24 mouse cellular contexts compared by ENCODE assay signal in genomic region chr11:76598757-76599156, GRCm38 (mm10). TPM values are rescaled to one million over a fixed set of nuclear protein-coding genes. Genes with fewer than 3 reads are reported as not detected.
A peak's percentile ranks its signal among the peaks of the same experiment; 100 is the strongest.
DNase-seq lines count a peak whose midpoint lies in the region; ATAC-seq and TF ChIP-seq lines count a peak whose summit lies in the region.
"Had no signal": no experiment of that assay in that cellular context is flagged by ENCODE, and none has a peak within 500 bp of the region (broad histone marks: within the 10 kb centered on the region; RNA-seq: fewer than 3 reads in every experiment).

No protein-coding gene starts in this region.

- H3K4me1 ChIP-seq in heart, embryonic 11.5 days (ENCODE audit: control insufficient read depth, insufficient read depth, low read length), result peaks cover 16% of the 10 kb centered on the region
- no peaks in the 10 kb centered on the region for H3K4me1 ChIP-seq in heart, adult 2 months (ENCODE audit: control insufficient read depth, insufficient read depth, low read length)
- H3K4me1 ChIP-seq in intestine, postnatal 0 days (replicated peaks; ENCODE audit: control insufficient read depth, insufficient read depth, low read length), result peaks cover 4% of the 10 kb centered on the region; the same call in 1 of the 2 replicates
- H3K4me1 ChIP-seq in intestine, embryonic 15.5 days (replicated peaks), result no peaks in the 10 kb centered on the region
- 0 out of 2 replicates have a peak, but pooled peaks cover 6% of the 10 kb centered on the region for H3K4me1 ChIP-seq in liver, postnatal 0 days (ENCODE audit: insufficient read depth)
- H3K4me1 ChIP-seq: forebrain, embryonic 13.5 days had no signal

- H3K4me2 ChIP-seq in heart, embryonic 11.5 days, result no peak overlapping the region; the same call in 1 of the 2 replicates
- H3K4me2 ChIP-seq in intestine, postnatal 0 days (replicated peaks; ENCODE audit: low read depth), result no peak overlapping the region
- no peak overlapping the region for H3K4me2 ChIP-seq in intestine, embryonic 15.5 days (replicated peaks)
- no peak overlapping the region for H3K4me2 ChIP-seq in liver, postnatal 0 days (ENCODE audit: low read depth, low read length)
- H3K4me2 ChIP-seq: forebrain, embryonic 13.5 days; heart, embryonic 15.5 days; hindbrain, embryonic 14.5 days had no signal

- TF ChIP-seq CTCF in heart, adult 2 months (IDR thresholded peaks at IDR 0.05), result no peak
- no peak for TF ChIP-seq CTCF in intestine, postnatal 0 days (IDR thresholded peaks at IDR 0.05; ENCODE audit: low read depth)
- no peak for TF ChIP-seq CTCF in liver, postnatal 0 days (IDR thresholded peaks at IDR 0.05; ENCODE audit: low read depth)

- DNase-seq in heart, adult 2 months, result no peak
- DNase-seq in liver, postnatal 0 days, result no peak
- DNase-seq in liver, result no peak
- DNase-seq: adrenal gland, postnatal 10 days; adrenal gland, postnatal 36 days; cerebellum, adult 18-20 months; cerebellum, adult 9-10 months; cerebellum, postnatal 14 days; gastrocnemius, postnatal 10 days; gastrocnemius, postnatal 36 days; heart, postnatal 10 days; heart, postnatal 4 days had no signal

- intact Hi-C loops in heart, adult 2 months (cut with DNase I), result no loop called here

- H3K79me2 ChIP-seq in heart, adult 2 months (replicated peaks; ENCODE audit: control insufficient read depth, insufficient read depth, low read length), result no peaks in the 10 kb centered on the region

- no peak overlapping the region for H3K9ac ChIP-seq in heart, embryonic 11.5 days (ENCODE audit: low read depth, low read length)
- no peak overlapping the region for H3K9ac ChIP-seq in heart, adult 2 months (ENCODE audit: low read depth, low read length)
- H3K9ac ChIP-seq in intestine, postnatal 0 days (ENCODE audit: low read depth, low read length), result no peak overlapping the region
- no peak overlapping the region for H3K9ac ChIP-seq in intestine, embryonic 15.5 days
- no peak overlapping the region for H3K9ac ChIP-seq in liver, postnatal 0 days (replicated peaks)
- H3K9ac ChIP-seq: forebrain, embryonic 13.5 days; heart, embryonic 15.5 days; hindbrain, embryonic 14.5 days had no signal

- no peak for TF ChIP-seq EP300 in heart, adult 2 months (IDR thresholded peaks at IDR 0.05; ENCODE audit: insufficient read depth, low read depth, low read length)
- no peak for TF ChIP-seq EP300 in liver, postnatal 0 days (IDR thresholded peaks at IDR 0.05; ENCODE audit: low read depth)

- peak overlapping the region; percentile 50 for H3K27ac ChIP-seq in heart, embryonic 11.5 days (ENCODE audit: low read depth, low read length)
- no peak overlapping the region for H3K27ac ChIP-seq in heart, adult 2 months
- H3K27ac ChIP-seq in intestine, postnatal 0 days (ENCODE audit: low read depth, low read length), result no peak overlapping the region
- H3K27ac ChIP-seq in intestine, embryonic 15.5 days, result no peak overlapping the region
- no peak overlapping the region for H3K27ac ChIP-seq in liver, postnatal 0 days (ENCODE audit: low read depth)
- H3K27ac ChIP-seq: forebrain, embryonic 10.5 days; forebrain, embryonic 13.5 days; heart, embryonic 15.5 days; hindbrain, embryonic 14.5 days; hindbrain, postnatal 0 days had no signal

- no peaks in the 10 kb centered on the region for H3K9me3 ChIP-seq in heart, embryonic 11.5 days (replicated peaks; ENCODE audit: control insufficient read depth, low read length)
- H3K9me3 ChIP-seq in intestine, postnatal 0 days (ENCODE audit: control insufficient read depth), result no peaks in the 10 kb centered on the region
- no peaks in the 10 kb centered on the region for H3K9me3 ChIP-seq in intestine, embryonic 15.5 days
- H3K9me3 ChIP-seq in liver, postnatal 0 days (ENCODE audit: low read length), result no peaks in the 10 kb centered on the region
- H3K9me3 ChIP-seq: forebrain, embryonic 10.5 days; forebrain, embryonic 13.5 days; G1E; heart, embryonic 15.5 days had no signal

- no peaks in the 10 kb centered on the region for H3K27me3 ChIP-seq in heart, embryonic 11.5 days (ENCODE audit: control insufficient read depth, insufficient read depth, low read length)
- H3K27me3 ChIP-seq in heart, adult 2 months (ENCODE audit: control insufficient read depth, insufficient read depth, low read length), result no peaks in the 10 kb centered on the region
- H3K27me3 ChIP-seq in intestine, postnatal 0 days (replicated peaks; ENCODE audit: control insufficient read depth, insufficient read depth, low read length), result no peaks in the 10 kb centered on the region
- H3K27me3 ChIP-seq in intestine, embryonic 15.5 days (replicated peaks), result no peaks in the 10 kb centered on the region
- no peaks in the 10 kb centered on the region for H3K27me3 ChIP-seq in liver, postnatal 0 days (ENCODE audit: insufficient read depth, low read length)
- H3K27me3 ChIP-seq: forebrain, embryonic 13.5 days; heart, embryonic 15.5 days; Patski had no signal

- ATAC-seq in heart, embryonic 11.5 days (replicated peaks; ENCODE audit: insufficient number of reproducible peaks, low FRiP score, low TSS enrichment), result no peak
- ATAC-seq in intestine, postnatal 0 days, result peak; percentile 65
- ATAC-seq in intestine, embryonic 15.5 days, result no peak
- 0 out of 2 replicates have a peak, but pooled peaks have one; percentile 27 for ATAC-seq in liver, postnatal 0 days
- ATAC-seq: forebrain, embryonic 13.5 days; forebrain, embryonic 16.5 days; hindbrain, postnatal 0 days; inflammation-experienced regulatory T-cells, adult 6 months; Patski had no signal

- no peaks in the 10 kb centered on the region for H3K36me3 ChIP-seq in heart, embryonic 11.5 days (ENCODE audit: control insufficient read depth, insufficient read depth, low read length)
- H3K36me3 ChIP-seq in heart, adult 2 months (ENCODE audit: control insufficient read depth, insufficient read depth, low read length), result no peaks in the 10 kb centered on the region
- H3K36me3 ChIP-seq in intestine, postnatal 0 days (ENCODE audit: control insufficient read depth, insufficient read depth), result no peaks in the 10 kb centered on the region
- H3K36me3 ChIP-seq in intestine, embryonic 15.5 days, result no peaks in the 10 kb centered on the region
- H3K36me3 ChIP-seq in liver, postnatal 0 days (replicated peaks; ENCODE audit: insufficient read depth, low read length), result no peaks in the 10 kb centered on the region
- H3K36me3 ChIP-seq: forebrain, embryonic 10.5 days; G1E; heart, embryonic 15.5 days had no signal

- WGBS in heart, embryonic 11.5 days (ENCODE audit: insufficient replicate concordance), result 65% methylated on average over 5 of the region's 5 CpGs
- 57% methylated on average over 5 of the region's 5 CpGs for WGBS in heart, adult 2 months
- WGBS in intestine, postnatal 0 days, result 31% methylated on average over 5 of the region's 5 CpGs
- WGBS in intestine, embryonic 15.5 days, result 51% methylated on average over 5 of the region's 5 CpGs
- 55% methylated on average over 5 of the region's 5 CpGs for WGBS in liver, postnatal 0 days (ENCODE audit: insufficient replicate concordance)

- no peak overlapping the region for H3K4me3 ChIP-seq in heart, embryonic 11.5 days (ENCODE audit: low read depth, low read length)
- no peak overlapping the region for H3K4me3 ChIP-seq in heart, adult 2 months
- H3K4me3 ChIP-seq in intestine, postnatal 0 days (ENCODE audit: low read depth, low read length), result no peak overlapping the region
- H3K4me3 ChIP-seq in intestine, embryonic 15.5 days (replicated peaks), result no peak overlapping the region
- H3K4me3 ChIP-seq in liver, postnatal 0 days (ENCODE audit: low read depth, low read length), result no peak overlapping the region
- H3K4me3 ChIP-seq: forebrain, embryonic 10.5 days; forebrain, embryonic 13.5 days; heart, embryonic 15.5 days had no signal

- TF ChIP-seq POLR2A in heart, adult 2 months (IDR thresholded peaks at IDR 0.05; ENCODE audit: insufficient read depth, low read depth, low read length), result no peak

RNA-seq across cellular contexts. Expression of gene Abr, which starts 23.4 kb away (rescaled TPM):
- 22.9 and 26.2 TPM in 2 replicates for polyA plus RNA-seq in heart, embryonic 11.5 days (2014; fragmentation: Nextera tagmentation; extraction: Ambion mirVana)
- 10 to 100 TPM; 23.4 to 32.2 TPM for total RNA-seq in heart, adult 2 months (2021)
- 26.6 and 37.5 TPM in 2 replicates for polyA plus RNA-seq in heart, adult 2 months (2012; rRNA removed)
- polyA plus RNA-seq in intestine, postnatal 0 days (2015; fragmentation: Nextera tagmentation; extraction: Ambion mirVana), result 32.3 and 35.0 TPM in 2 replicates
- polyA plus RNA-seq in intestine, embryonic 15.5 days (2015; fragmentation: Nextera tagmentation; extraction: Ambion mirVana), result 37.9 and 38.3 TPM in 2 replicates
- 3.4 and 3.6 TPM in 2 replicates for polyA plus RNA-seq in liver, postnatal 0 days (2015; fragmentation: Nextera tagmentation; extraction: Ambion mirVana)
- polyA plus RNA-seq: G1E had no signal

Comparison
In these comparisons a context has a peak if more than half of its experiments do, and no peak if none do; other contexts are left out.
1. ATAC-seq: peak in intestine, postnatal 0 days (single experiment) and liver, postnatal 0 days (single experiment); none in heart, embryonic 11.5 days (single experiment) and intestine, embryonic 15.5 days (single experiment).